Mouse (Mus musculus) spleen, postnatal 14 days (tissue): Measurements from ENCODE around the gene Stk16.

ENCODE experiments used
- DNase-seq, 2 experiments: peaks; one replicate each; pipeline ENCODE4 v3.0.0; 2021 to 2022; ENCODE audit warnings: low spot score in 2 of 2

Gene Stk16

GRCm38 (mm10) chr1:75210136-75211087 is at the start of gene Stk16, which contains the start of gene Glb1l:
Stk16 (plus strand) TSS chr1:75210838.
Glb1l (minus strand) TSS chr1:75210813.
- DNase-seq, result peak; percentile 91 to 98

- DNase-seq, result no peak
These were observed 42.6 kb upstream of the Stk16 start for GRCm38 (mm10) chr1:75168093-75168471.

- DNase-seq, result peak; percentile 98
These were observed 41.9 kb upstream of the Stk16 start, which contains the start of gene Zfand2b for GRCm38 (mm10) chr1:75168472-75169464. Zfand2b (plus strand) TSS chr1:75168646.

GRCm38 (mm10) chr1:75179334-75180104 is 31.1 kb upstream of the Stk16 start:
- DNase-seq, result peak in 1 of 2 experiments; percentile 38

- DNase-seq, result peak; percentile 82 to 85
These were observed 30.5 kb upstream of the Stk16 start, which contains the start of gene Abcb6 for GRCm38 (mm10) chr1:75180105-75180590. Abcb6 (minus strand) TSS chr1:75180392.

- DNase-seq, result no peak
These were observed 29.9 kb upstream of the Stk16 start for GRCm38 (mm10) chr1:75180741-75181140.

GRCm38 (mm10) chr1:75181377-75181870 is 29.2 kb upstream of the Stk16 start:
- DNase-seq, result no peak

- DNase-seq, result no peak
These were observed 28.5 kb upstream of the Stk16 start for GRCm38 (mm10) chr1:75182160-75182559.

GRCm38 (mm10) chr1:75185495-75185894 is 25.1 kb upstream of the Stk16 start:
- no peak for DNase-seq

- DNase-seq, result no peak
These were observed 23.5 kb upstream of the Stk16 start for GRCm38 (mm10) chr1:75187126-75187525.

GRCm38 (mm10) chr1:75187914-75188483 is 22.6 kb upstream of the Stk16 start:
- DNase-seq, result no peak

GRCm38 (mm10) chr1:75190577-75190976 is 20.1 kb upstream of the Stk16 start:
- no peak for DNase-seq

GRCm38 (mm10) chr1:75191258-75191621 is 19.4 kb upstream of the Stk16 start:
- DNase-seq, result no peak

- peak; percentile 84 to 89 for DNase-seq
These were observed 18.8 kb upstream of the Stk16 start, which contains the start of the genes Ankzf1 and Atg9a for GRCm38 (mm10) chr1:75191622-75192402. Ankzf1 (plus strand) TSS chr1:75192151. Atg9a (minus strand) TSS chr1:75192196.

- DNase-seq, result no peak
These were observed 18.2 kb upstream of the Stk16 start for GRCm38 (mm10) chr1:75192452-75192851.

GRCm38 (mm10) chr1:75201236-75201635 is 9.4 kb upstream of the Stk16 start:
- DNase-seq, result no peak

- no peak for DNase-seq
These were observed 1.5 kb upstream of the Stk16 start for GRCm38 (mm10) chr1:75208967-75209678.

GRCm38 (mm10) chr1:75211141-75211708 is 587 bp downstream of the Stk16 start:
- no peak for DNase-seq
